Mouse (Mus musculus): ENCODE data around the gene Icmt.

The Icmt gene

GRCm38 (mm10) chr4:152304685-152305084, 7.7 kb downstream of the Icmt start:
- DNase-seq: no peak

GRCm38 (mm10) chr4:152305991-152306390, 9.0 kb downstream of the Icmt start:
- no peak for DNase-seq

GRCm38 (mm10) chr4:152307542-152307941, 10.5 kb downstream of the Icmt start:
- no peak for DNase-seq

- DNase-seq: no peak
Observed at GRCm38 (mm10) chr4:152312186-152312585, 15.2 kb downstream of the Icmt start.

- DNase-seq: no peak
Observed at GRCm38 (mm10) chr4:152313211-152313632, 16.2 kb downstream of the Icmt start.

GRCm38 (mm10) chr4:152313934-152314333, 16.9 kb downstream of the Icmt start:
- no peak for DNase-seq

GRCm38 (mm10) chr4:152315498-152316213, 18.6 kb downstream of the Icmt start:
- no peak for DNase-seq

- DNase-seq: no peak
Observed at GRCm38 (mm10) chr4:152317631-152318033, 20.6 kb downstream of the Icmt start.

- peak; percentile 42 to 69 for DNase-seq
Observed at GRCm38 (mm10) chr4:152318517-152319234, 21.6 kb downstream of the Icmt start, which contains the start of gene Rnf207. TSS of gene Rnf207 (minus strand) at chr4:152318993.

GRCm38 (mm10) chr4:152321464-152321863, 24.4 kb downstream of the Icmt start:
- DNase-seq: peak; percentile 42 to 50

- DNase-seq: no peak
Observed at GRCm38 (mm10) chr4:152324641-152325562, 27.9 kb downstream of the Icmt start.

GRCm38 (mm10) chr4:152325574-152326411, 28.8 kb downstream of the Icmt start, which contains the start of gene Rpl22:
TSS of gene Rpl22 (plus strand) at chr4:152325742.
- DNase-seq: peak; percentile 95 to 97

- no peak for DNase-seq
Observed at GRCm38 (mm10) chr4:152326543-152326942, 29.5 kb downstream of the Icmt start.

- no peak for DNase-seq
Observed at GRCm38 (mm10) chr4:152328691-152329090, 31.7 kb downstream of the Icmt start.

- peak; percentile 37 to 68 for DNase-seq
Observed at GRCm38 (mm10) chr4:152332952-152333351, 35.9 kb downstream of the Icmt start.

- no peak for DNase-seq
Observed at GRCm38 (mm10) chr4:152333587-152333986, 36.6 kb downstream of the Icmt start.

GRCm38 (mm10) chr4:152337772-152338171, 40.7 kb downstream of the Icmt start:
- DNase-seq: no peak

GRCm38 (mm10) chr4:152338419-152339292, 41.6 kb downstream of the Icmt start, which contains the start of gene Chd5:
TSS of gene Chd5 (plus strand) at chr4:152338651.
- DNase-seq: no peak

GRCm38 (mm10) chr4:152339293-152339790, 42.3 kb downstream of the Icmt start:
- no peak for DNase-seq

GRCm38 (mm10) chr4:152340584-152341284, 43.7 kb downstream of the Icmt start:
- DNase-seq: no peak

All from kidney, adult 8-10 months (tissue).